Mouse (Mus musculus) embryonic facial prominence, embryonic 14.5 days (tissue): ENCODE measurements around the gene Txnrd2. TPM values are rescaled to one million over a fixed set of nuclear protein-coding genes. Genes with fewer than 3 reads are reported as not detected.

Source experiments
- ATAC-seq: fragments of 200-750 bp; cut with Nextera tagmentation; 2 replicates; pipeline ENCODE4 v1.8.0; 2017; ENCODE audit warnings: low read depth, moderate number of reproducible peaks, moderate TSS enrichment
- DNase-seq: peaks from one replicate; pipeline ENCODE4 v3.0.0-alpha.2; 2015; ENCODE audit warnings: low spot score
- H3K27ac ChIP-seq: fragments of 300-500 bp; sonication (generic); replicated peaks from 2 replicates; pipeline ENCODE4 v1.5.1; 2014; ENCODE audit warnings: low read depth, mild to moderate bottlenecking, low read length, moderate library complexity
- H3K27me3 ChIP-seq: fragments of 300-500 bp; sonication (generic); replicated peaks from 2 replicates; pipeline ENCODE4 v1.6.1; 2014; ENCODE audit warnings: low read length; ENCODE audit not compliant: control insufficient read depth, insufficient read depth
- H3K36me3 ChIP-seq: fragments of 300-500 bp; sonication (generic); 2 replicates; pipeline ENCODE4 v1.6.1; 2014; ENCODE audit warnings: low read length, mixed read lengths; ENCODE audit not compliant: control insufficient read depth, insufficient read depth
- H3K4me1 ChIP-seq: fragments of 300-500 bp; sonication (generic); 2 replicates; pipeline ENCODE4 v1.6.1; 2014; ENCODE audit warnings: antibody characterized with exemption, low read length; ENCODE audit not compliant: control insufficient read depth, insufficient read depth
- H3K4me2 ChIP-seq: fragments of 300-500 bp; sonication (generic); 2 replicates; pipeline ENCODE4 v1.6.1; 2014; ENCODE audit warnings: low read depth, mild to moderate bottlenecking, low read length, moderate library complexity, mixed read lengths
- H3K4me3 ChIP-seq: fragments of 300-500 bp; sonication (generic); 2 replicates; pipeline ENCODE4 v1.5.1; 2014; ENCODE audit warnings: low read depth, mild to moderate bottlenecking, low read length
- H3K9ac ChIP-seq: fragments of 300-500 bp; sonication (generic); 2 replicates; pipeline ENCODE4 v1.6.1; 2014; ENCODE audit warnings: low read depth, mild to moderate bottlenecking, low read length, moderate library complexity, mixed read lengths
- H3K9me3 ChIP-seq: fragments of 300-500 bp; sonication (generic); 2 replicates; pipeline ENCODE4 v1.6.1; 2016; ENCODE audit warnings: low read length; ENCODE audit not compliant: control insufficient read depth
- WGBS: fragments of 180-500 bp; shearing (Covaris S2); extraction: QIAGEN DNeasy Blood & Tissue Kit; methylation state at CpG from one replicate; pipeline ENCODE4 v1.1.7; 2014; 5-methylcytosine and 5-hydroxymethylcytosine counted together
- polyA plus RNA-seq: library from polyadenylated mRNA; unstranded; fragments of >200 nt; fragmentation: Nextera tagmentation; extraction: Ambion mirVana; gene quantifications from 2 replicates; pipeline ENCODE4 v1.2.1, GENCODE M21; 2014

The Txnrd2 gene
- polyA plus RNA-seq, 1 experiment from 2014 or later: 14.7 TPM

- WGBS: 76% methylated on average over 4 of the region's 4 CpGs
- Histone ChIP-seq H3K36me3 (peaks cover 19% of the 10 kb centered on the region; the same call in 1 of the 2 replicates), H3K27ac (no peak overlapping the region), H3K4me2 (no peak overlapping the region), H3K27me3 (no peaks in the 10 kb centered on the region), H3K9ac (no peak overlapping the region), H3K9me3 (no peaks in the 10 kb centered on the region), H3K4me3 (no peak overlapping the region), H3K4me1 (peaks cover 16% of the 10 kb centered on the region)
- ATAC-seq: no peak
- no peak for DNase-seq
Measured at GRCm38 (mm10) chr16:18418756-18419602, 7.2 kb upstream of the Txnrd2 start.

- no peak for DNase-seq
- no peaks in the 10 kb centered on the region for H3K9me3 ChIP-seq
- H3K9ac ChIP-seq: no peak overlapping the region
- ATAC-seq: no peak
- H3K4me1 ChIP-seq: peaks cover 23% of the 10 kb centered on the region
- peaks cover 19% of the 10 kb centered on the region; the same call in 1 of the 2 replicates for H3K36me3 ChIP-seq
- 82% methylated on average over 1 of the region's 1 CpGs for whole genome bisulfite sequencing
- H3K4me2 ChIP-seq: no peak overlapping the region
- H3K27ac ChIP-seq: no peak overlapping the region
- no peak overlapping the region for H3K4me3 ChIP-seq
- no peaks in the 10 kb centered on the region for H3K27me3 ChIP-seq
Measured at GRCm38 (mm10) chr16:18419603-18420026, 6.6 kb upstream of the Txnrd2 start.

GRCm38 (mm10) chr16:18420571-18420970, 5.6 kb upstream of the Txnrd2 start:
- H3K4me1 ChIP-seq: peaks cover 28% of the 10 kb centered on the region
- DNase-seq (no peak), ATAC-seq (no peak)
- no peak overlapping the region for H3K4me3 ChIP-seq
- H3K9ac ChIP-seq: no peak overlapping the region
- no peaks in the 10 kb centered on the region for H3K9me3 ChIP-seq
- 70% methylated on average over 3 of the region's 3 CpGs for WGBS
- no peak overlapping the region for H3K27ac ChIP-seq
- peaks cover 19% of the 10 kb centered on the region; the same call in 1 of the 2 replicates for H3K36me3 ChIP-seq
- H3K4me2 ChIP-seq: no peak overlapping the region
- H3K27me3 ChIP-seq: no peaks in the 10 kb centered on the region

- DNase-seq (no peak), ATAC-seq (no peak)
- peaks cover 11% of the 10 kb centered on the region; the same call in 1 of the 2 replicates for H3K36me3 ChIP-seq
- no peaks in the 10 kb centered on the region for H3K9me3 ChIP-seq
- no peaks in the 10 kb centered on the region for H3K27me3 ChIP-seq
- no peak overlapping the region for H3K9ac ChIP-seq
- peaks cover 22% of the 10 kb centered on the region for H3K4me1 ChIP-seq
- H3K4me2 ChIP-seq: 0 out of 2 replicates have a peak overlapping the region, but pooled peaks have one; percentile 76
- H3K27ac ChIP-seq: peak overlapping the region; percentile 44
- H3K4me3 ChIP-seq: no peak overlapping the region
- 66% methylated on average over 7 of the region's 7 CpGs for WGBS
Measured at GRCm38 (mm10) chr16:18423203-18423914, 2.8 kb upstream of the Txnrd2 start.

- 0 out of 2 replicates have a peak overlapping the region, but pooled peaks have one; percentile 19 for H3K9ac ChIP-seq
- peak overlapping the region; percentile 44 for H3K27ac ChIP-seq
- ATAC-seq (no peak), DNase-seq (no peak)
- H3K36me3 ChIP-seq: peaks cover 9% of the 10 kb centered on the region; the same call in 1 of the 2 replicates
- H3K4me3 ChIP-seq: no peak overlapping the region
- H3K4me1 ChIP-seq: peaks cover 22% of the 10 kb centered on the region
- H3K4me2 ChIP-seq: peak overlapping the region; percentile 76; the same call in 1 of the 2 replicates
- no peaks in the 10 kb centered on the region for H3K27me3 ChIP-seq
- H3K9me3 ChIP-seq: no peaks in the 10 kb centered on the region
- 63% methylated on average over 5 of the region's 5 CpGs for WGBS
Measured at GRCm38 (mm10) chr16:18423915-18424265, 2.3 kb upstream of the Txnrd2 start.

- Histone ChIP-seq H3K4me3 (peak overlapping the region; percentile 18; the same call in 1 of the 2 replicates), H3K36me3 (peaks cover 9% of the 10 kb centered on the region; the same call in 1 of the 2 replicates), H3K9ac (peak overlapping the region; percentile 19; the same call in 1 of the 2 replicates), H3K27ac (peak overlapping the region; percentile 44; the same call in 1 of the 2 replicates), H3K27me3 (no peaks in the 10 kb centered on the region), H3K4me1 (peaks cover 22% of the 10 kb centered on the region), H3K4me2 (peak overlapping the region; percentile 76), H3K9me3 (no peaks in the 10 kb centered on the region)
- WGBS: 30% methylated on average over 11 of the region's 11 CpGs
- ATAC-seq (peak; percentile 23; the same call in 1 of the 2 replicates), DNase-seq (peak; percentile 44)
Measured at GRCm38 (mm10) chr16:18424364-18425045, 1.7 kb upstream of the Txnrd2 start.

GRCm38 (mm10) chr16:18425475-18426214, 539 bp upstream of the Txnrd2 start:
- peak overlapping the region; percentile 76 for H3K4me2 ChIP-seq
- DNase-seq (no peak), ATAC-seq (peak; percentile 23)
- H3K36me3 ChIP-seq: peaks cover 9% of the 10 kb centered on the region; the same call in 1 of the 2 replicates
- peak overlapping the region; percentile 78 for H3K4me3 ChIP-seq
- no peaks in the 10 kb centered on the region for H3K9me3 ChIP-seq
- H3K27me3 ChIP-seq: no peaks in the 10 kb centered on the region
- H3K9ac ChIP-seq: peak overlapping the region; percentile 82
- H3K4me1 ChIP-seq: peaks cover 22% of the 10 kb centered on the region
- H3K27ac ChIP-seq: peak overlapping the region; percentile 49
- WGBS: 31% methylated on average over 10 of the region's 10 CpGs
